Mouse (Mus musculus): ENCODE results near the gene Acox3. TPM values are rescaled to one million over a fixed set of nuclear protein-coding genes. Genes with fewer than 3 reads are reported as not detected.

Acox3 gene
- polyA plus RNA-seq, 1 experiment from 2014 or later: 19.7 TPM

DNA sequence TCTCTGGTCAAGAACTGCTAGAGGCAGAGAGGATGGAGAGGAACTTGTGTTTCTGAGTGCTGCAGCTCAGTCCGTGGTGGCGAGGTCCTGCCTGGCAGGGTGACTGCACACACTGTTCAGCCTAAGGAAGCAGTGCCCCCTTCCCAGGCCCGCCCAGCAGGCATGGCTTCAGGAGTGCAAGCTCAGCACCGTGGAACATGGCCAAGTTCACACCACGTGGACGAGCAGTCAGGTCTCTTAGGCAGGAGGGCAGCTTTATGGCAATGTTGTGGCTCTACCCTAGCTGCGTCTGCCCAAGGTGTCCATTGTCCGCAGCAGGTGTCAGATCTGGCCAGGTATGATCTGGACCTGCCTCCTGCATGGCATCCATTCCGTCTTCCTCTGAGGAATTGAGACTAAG, 28.3 kb downstream of the Acox3 start:
- WGBS: 86% methylated on average over 9 of the region's 9 CpGs

DNA sequence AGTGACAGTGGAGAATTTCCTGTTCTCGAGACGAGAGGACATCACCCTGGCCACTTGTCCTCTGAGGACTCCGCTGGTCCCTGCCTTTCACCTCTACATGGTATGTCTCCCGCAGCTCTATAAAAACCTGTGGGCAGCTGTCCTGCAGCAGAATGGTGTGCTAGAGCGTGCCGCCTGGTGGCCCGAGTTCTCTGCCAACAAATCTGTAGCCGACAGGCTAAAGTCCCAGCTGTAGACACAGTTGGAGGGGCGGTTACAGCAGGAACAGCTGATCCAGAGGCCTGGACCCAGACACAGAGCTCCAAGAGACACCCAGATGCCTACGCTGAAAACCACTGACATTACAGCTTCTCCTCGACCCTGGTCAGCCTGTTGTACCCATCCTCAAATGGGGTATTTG, 29.1 kb downstream of the Acox3 start:
- Histone ChIP-seq H3K4me1 (replicated peaks; ENCODE audit: control insufficient read depth, insufficient read depth, low read length) (0 out of 2 replicates have a peak, but pooled peaks cover 2% of the 10 kb centered on the region), H3K4me2 (replicated peaks; ENCODE audit: low read depth) (no peak overlapping the region), H3K9ac (ENCODE audit: low read depth, low read length) (no peak overlapping the region), H3K9me3 (ENCODE audit: control insufficient read depth) (no peaks in the 10 kb centered on the region), H3K27ac (ENCODE audit: low read depth, low read length) (no peak overlapping the region), H3K4me3 (ENCODE audit: low read depth, low read length) (no peak overlapping the region), H3K36me3 (ENCODE audit: control insufficient read depth, insufficient read depth) (peaks cover 28% of the 10 kb centered on the region; the same call in 1 of the 2 replicates), H3K27me3 (replicated peaks; ENCODE audit: control insufficient read depth, insufficient read depth, low read length) (no peaks in the 10 kb centered on the region)
- TF ChIP-seq CTCF (IDR thresholded peaks at IDR 0.05; ENCODE audit: low read depth): no peak
- no peak for ATAC-seq
- WGBS: 77% methylated on average over 11 of the region's 11 CpGs

More for the DNA sequence above, 28.3 kb downstream of the Acox3 start:
- H3K27ac ChIP-seq (ENCODE audit: low read depth, low read length): no peak overlapping the region
- no peaks in the 10 kb centered on the region for H3K9me3 ChIP-seq (ENCODE audit: control insufficient read depth)
- H3K9ac ChIP-seq (ENCODE audit: low read depth, low read length): no peak overlapping the region
- no peaks in the 10 kb centered on the region for H3K27me3 ChIP-seq (replicated peaks; ENCODE audit: control insufficient read depth, insufficient read depth, low read length)
- no peak overlapping the region for H3K4me3 ChIP-seq (ENCODE audit: low read depth, low read length)
- H3K4me2 ChIP-seq (replicated peaks; ENCODE audit: low read depth): no peak overlapping the region
- peaks cover 29% of the 10 kb centered on the region; the same call in 1 of the 2 replicates for H3K36me3 ChIP-seq (ENCODE audit: control insufficient read depth, insufficient read depth)
- H3K4me1 ChIP-seq (replicated peaks; ENCODE audit: control insufficient read depth, insufficient read depth, low read length): 0 out of 2 replicates have a peak, but pooled peaks cover 2% of the 10 kb centered on the region
- TF ChIP-seq CTCF (IDR thresholded peaks at IDR 0.05; ENCODE audit: low read depth): no peak
- no peak for ATAC-seq

DNA sequence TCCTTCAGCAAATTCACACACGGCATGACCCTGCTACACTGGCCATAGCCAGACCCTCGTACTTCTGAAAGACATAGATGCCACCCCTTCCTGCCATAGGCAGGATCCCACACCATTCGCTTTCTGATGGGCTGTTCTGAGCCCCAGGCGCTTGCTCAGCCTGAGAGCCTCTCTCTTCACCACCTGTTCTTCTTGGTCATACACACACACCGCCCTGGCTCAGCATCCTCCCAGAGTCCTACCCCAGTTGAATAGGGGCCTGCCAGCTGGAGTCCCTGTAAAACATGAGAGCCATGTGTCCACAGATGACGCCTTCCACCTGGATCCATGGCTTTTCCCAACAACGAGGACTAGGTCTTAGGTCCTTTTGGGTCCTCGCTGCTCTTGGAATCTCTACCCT, 29.9 kb downstream of the Acox3 start:
- H3K9me3 ChIP-seq (ENCODE audit: control insufficient read depth): no peaks in the 10 kb centered on the region
- H3K4me3 ChIP-seq (ENCODE audit: low read depth, low read length): no peak overlapping the region
- H3K4me2 ChIP-seq (replicated peaks; ENCODE audit: low read depth): no peak overlapping the region
- TF ChIP-seq CTCF (IDR thresholded peaks at IDR 0.05; ENCODE audit: low read depth): no peak
- H3K9ac ChIP-seq (ENCODE audit: low read depth, low read length): no peak overlapping the region
- 0 out of 2 replicates have a peak, but pooled peaks cover 2% of the 10 kb centered on the region for H3K4me1 ChIP-seq (replicated peaks; ENCODE audit: control insufficient read depth, insufficient read depth, low read length)
- no peaks in the 10 kb centered on the region for H3K27me3 ChIP-seq (replicated peaks; ENCODE audit: control insufficient read depth, insufficient read depth, low read length)
- H3K36me3 ChIP-seq (ENCODE audit: control insufficient read depth, insufficient read depth): peaks cover 28% of the 10 kb centered on the region; the same call in 1 of the 2 replicates
- WGBS: 86% methylated on average over 8 of the region's 8 CpGs
- ATAC-seq: no peak
- H3K27ac ChIP-seq (ENCODE audit: low read depth, low read length): no peak overlapping the region; the same call in 1 of the 2 replicates

DNA sequence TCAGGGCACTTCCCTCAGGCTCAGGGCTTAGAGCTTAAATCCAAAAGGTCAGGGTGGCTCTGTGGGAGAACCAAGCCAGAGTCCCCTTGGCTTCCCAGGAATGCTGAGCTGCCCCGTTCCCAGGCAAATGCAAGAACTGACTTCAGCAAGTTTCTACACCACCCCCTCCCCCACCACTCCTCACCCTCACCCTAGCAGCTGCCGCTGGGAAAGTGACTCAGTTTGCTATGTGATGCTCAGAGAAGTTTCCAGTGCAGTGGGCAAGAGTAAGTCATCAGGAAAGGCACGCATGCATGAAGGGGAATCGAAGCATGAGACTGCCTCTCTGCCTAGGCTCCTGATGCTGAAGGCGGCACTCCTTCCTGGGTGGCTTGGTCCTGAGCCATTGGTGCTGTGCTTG, 34.1 kb downstream of the Acox3 start:
- Histone ChIP-seq H3K9me3 (ENCODE audit: control insufficient read depth) (no peaks in the 10 kb centered on the region), H3K4me3 (ENCODE audit: low read depth, low read length) (no peak overlapping the region), H3K9ac (ENCODE audit: low read depth, low read length) (no peak overlapping the region), H3K27ac (ENCODE audit: low read depth, low read length) (no peak overlapping the region), H3K27me3 (replicated peaks; ENCODE audit: control insufficient read depth, insufficient read depth, low read length) (no peaks in the 10 kb centered on the region), H3K4me1 (replicated peaks; ENCODE audit: control insufficient read depth, insufficient read depth, low read length) (no peaks in the 10 kb centered on the region), H3K36me3 (ENCODE audit: control insufficient read depth, insufficient read depth) (peaks cover 7% of the 10 kb centered on the region; the same call in 1 of the 2 replicates), H3K4me2 (replicated peaks; ENCODE audit: low read depth) (no peak overlapping the region)
- 50% methylated on average over 5 of the region's 5 CpGs for WGBS
- ATAC-seq: no peak
- no peak for TF ChIP-seq CTCF (IDR thresholded peaks at IDR 0.05; ENCODE audit: low read depth)

DNA sequence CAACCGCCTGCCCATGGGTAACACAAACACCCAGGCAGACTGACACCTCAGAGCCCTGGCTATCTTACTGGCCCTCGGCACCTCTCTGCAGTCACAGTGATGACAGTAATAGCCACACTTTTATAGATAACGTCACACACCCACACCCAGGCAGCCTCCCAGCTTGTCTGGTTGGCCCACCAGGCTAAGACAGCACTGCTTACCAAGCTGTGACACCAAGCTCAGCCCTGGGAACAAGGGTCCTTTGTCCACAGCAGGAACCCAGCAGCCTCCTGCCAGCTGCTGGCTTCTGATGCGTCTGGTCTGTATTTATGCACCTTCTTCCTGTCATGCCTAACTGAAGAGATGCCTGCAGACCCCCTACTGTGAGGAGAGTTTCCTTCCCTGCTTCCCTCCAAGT, 38.3 kb downstream of the Acox3 start:
- Histone ChIP-seq H3K27me3 (replicated peaks; ENCODE audit: control insufficient read depth, insufficient read depth, low read length) (no peaks in the 10 kb centered on the region), H3K27ac (ENCODE audit: low read depth, low read length) (no peak overlapping the region), H3K4me1 (replicated peaks; ENCODE audit: control insufficient read depth, insufficient read depth, low read length) (no peaks in the 10 kb centered on the region), H3K4me2 (replicated peaks; ENCODE audit: low read depth) (no peak overlapping the region), H3K9me3 (ENCODE audit: control insufficient read depth) (no peaks in the 10 kb centered on the region), H3K9ac (ENCODE audit: low read depth, low read length) (no peak overlapping the region), H3K4me3 (ENCODE audit: low read depth, low read length) (no peak overlapping the region), H3K36me3 (ENCODE audit: control insufficient read depth, insufficient read depth) (no peaks in the 10 kb centered on the region; the same call in 1 of the 2 replicates)
- TF ChIP-seq CTCF (IDR thresholded peaks at IDR 0.05; ENCODE audit: low read depth): no peak
- 30% methylated on average over 4 of the region's 4 CpGs for WGBS
- ATAC-seq: no peak

DNA sequence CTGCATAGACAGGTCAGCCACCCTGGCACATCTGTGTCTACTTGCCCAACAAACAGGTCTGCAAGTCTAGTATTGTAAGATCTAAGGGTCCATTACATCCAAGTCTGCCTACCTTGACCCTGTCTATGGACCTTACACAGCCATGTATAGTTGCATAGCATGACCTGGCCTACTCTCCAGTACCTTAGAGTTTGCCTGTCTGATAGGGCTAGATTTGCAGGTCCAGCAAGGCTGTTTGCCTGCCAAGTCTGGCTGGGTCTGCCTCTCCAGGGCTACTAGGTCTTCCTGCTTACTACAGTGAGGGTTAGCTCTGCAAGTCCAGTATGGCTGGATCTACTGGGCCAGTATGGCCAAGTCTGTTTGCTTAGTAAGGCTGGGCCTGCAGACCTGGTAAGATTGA, 41.0 kb downstream of the Acox3 start:
- Histone ChIP-seq H3K27me3 (replicated peaks; ENCODE audit: control insufficient read depth, insufficient read depth, low read length) (no peaks in the 10 kb centered on the region), H3K4me3 (ENCODE audit: low read depth, low read length) (no peak overlapping the region), H3K4me2 (replicated peaks; ENCODE audit: low read depth) (no peak overlapping the region), H3K36me3 (ENCODE audit: control insufficient read depth, insufficient read depth) (no peaks in the 10 kb centered on the region), H3K9ac (ENCODE audit: low read depth, low read length) (no peak overlapping the region), H3K9me3 (ENCODE audit: control insufficient read depth) (no peaks in the 10 kb centered on the region), H3K27ac (ENCODE audit: low read depth, low read length) (no peak overlapping the region), H3K4me1 (replicated peaks; ENCODE audit: control insufficient read depth, insufficient read depth, low read length) (no peaks in the 10 kb centered on the region)
- ATAC-seq: no peak
- TF ChIP-seq CTCF (IDR thresholded peaks at IDR 0.05; ENCODE audit: low read depth): no peak

DNA sequence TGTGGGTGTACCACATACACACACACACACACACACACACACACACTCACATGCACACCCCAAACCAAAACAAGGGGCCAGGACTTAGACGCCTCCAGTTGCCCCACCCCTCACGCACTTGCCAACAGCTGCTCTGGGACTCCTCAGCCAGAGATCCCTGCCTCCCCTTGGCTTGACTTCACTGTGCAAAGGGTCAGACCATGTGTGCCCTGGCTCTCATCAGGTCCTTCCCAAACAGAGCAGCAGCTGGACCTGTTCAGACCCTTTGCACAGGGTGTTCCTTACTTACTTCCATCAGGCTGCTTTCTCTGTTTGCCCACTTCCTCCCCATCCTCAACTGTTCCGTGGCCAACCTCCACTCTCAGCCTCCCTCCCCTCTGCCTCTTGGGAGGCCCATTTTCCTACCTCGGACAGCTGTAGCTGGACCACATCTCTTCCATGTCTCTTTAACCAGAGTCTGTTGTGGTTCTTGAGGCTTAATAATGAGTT, 42.0 kb downstream of the Acox3 start:
- H3K9me3 ChIP-seq (ENCODE audit: control insufficient read depth): no peaks in the 10 kb centered on the region
- no peaks in the 10 kb centered on the region for H3K27me3 ChIP-seq (replicated peaks; ENCODE audit: control insufficient read depth, insufficient read depth, low read length)
- WGBS: 39% methylated on average over 4 of the region's 4 CpGs
- no peak overlapping the region for H3K9ac ChIP-seq (ENCODE audit: low read depth, low read length)
- no peak overlapping the region for H3K4me3 ChIP-seq (ENCODE audit: low read depth, low read length)
- no peak overlapping the region for H3K4me2 ChIP-seq (replicated peaks; ENCODE audit: low read depth)
- no peak for TF ChIP-seq CTCF (IDR thresholded peaks at IDR 0.05; ENCODE audit: low read depth)
- no peaks in the 10 kb centered on the region for H3K4me1 ChIP-seq (replicated peaks; ENCODE audit: control insufficient read depth, insufficient read depth, low read length)
- ATAC-seq: no peak
- no peak overlapping the region for H3K27ac ChIP-seq (ENCODE audit: low read depth, low read length)
- H3K36me3 ChIP-seq (ENCODE audit: control insufficient read depth, insufficient read depth): no peaks in the 10 kb centered on the region
